Mouse (Mus musculus): ENCODE results near the gene 9330182O14Rik. TPM values are rescaled to one million over a fixed set of nuclear protein-coding genes. Genes with fewer than 3 reads are reported as not detected.
A peak's percentile ranks its signal among the peaks of the same experiment; 100 is the strongest.

Gene 9330182O14Rik
- polyA plus RNA-seq, 1 experiment from 2014 or later, result not detected

DNA sequence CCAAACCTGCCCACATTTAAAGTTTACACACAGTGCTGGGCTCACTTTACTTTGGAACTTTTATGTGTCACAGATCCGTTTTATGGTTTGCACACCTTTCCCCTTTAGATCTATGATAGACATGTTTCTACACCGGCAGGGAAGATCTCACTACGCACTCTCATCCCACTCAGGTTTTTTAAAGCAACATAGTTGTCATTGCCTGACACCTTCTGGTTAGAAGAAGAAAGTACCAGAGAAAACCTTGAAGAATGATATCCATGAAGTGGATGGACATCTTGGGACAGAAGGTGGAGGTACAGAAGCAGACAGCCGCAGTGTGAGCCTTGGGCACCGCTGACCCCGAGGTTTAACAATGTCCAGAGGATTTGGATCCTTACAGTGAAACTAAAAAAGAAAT, 23.5 kb downstream of the 9330182O14Rik start:
- Histone ChIP-seq H3K9ac (replicated peaks) (no peak overlapping the region), H3K4me2 (replicated peaks) (no peak overlapping the region), H3K36me3 (no peaks in the 10 kb centered on the region), H3K9me3 (no peaks in the 10 kb centered on the region), H3K4me1 (no peaks in the 10 kb centered on the region), H3K27ac (replicated peaks) (no peak overlapping the region), H3K27me3 (no peaks in the 10 kb centered on the region), H3K4me3 (no peak overlapping the region)
- 90% methylated on average over 6 of the region's 6 CpGs for WGBS
- no peak for ATAC-seq (replicated peaks)

DNA sequence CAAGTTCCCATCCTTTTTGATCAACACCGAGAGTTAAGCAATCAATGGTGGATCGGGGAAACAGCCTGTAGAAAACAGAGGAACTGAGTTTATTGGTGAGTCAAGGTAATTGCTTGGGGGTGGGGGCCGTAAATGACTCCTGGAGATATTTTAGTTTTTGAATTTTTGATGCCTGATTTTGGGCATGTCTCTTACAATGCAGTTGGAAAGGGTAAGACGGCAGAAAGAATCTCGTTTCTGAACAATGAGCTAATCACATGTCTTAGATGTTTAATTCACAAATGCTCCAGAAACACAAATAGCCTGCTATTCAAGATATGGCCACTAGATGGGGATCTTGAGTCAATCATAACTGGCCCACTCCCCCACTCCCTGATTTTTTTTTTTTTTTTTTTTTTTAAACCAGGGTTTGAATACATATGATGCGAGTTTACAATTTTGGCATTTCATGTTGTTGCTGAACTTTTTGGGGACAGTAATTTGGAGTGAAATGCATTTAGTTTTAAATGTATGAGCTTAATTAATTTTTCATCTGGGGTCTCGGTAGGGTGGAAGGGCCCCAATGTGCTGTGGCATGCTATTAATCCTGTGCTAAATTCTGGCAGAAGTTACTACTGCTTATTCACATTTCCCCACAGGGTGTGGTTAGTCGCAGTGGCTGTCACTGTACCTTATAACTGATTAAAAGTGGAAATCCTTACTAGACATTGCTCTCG, 32.6 kb downstream of the 9330182O14Rik start:
- no peaks in the 10 kb centered on the region for H3K27me3 ChIP-seq
- H3K9me3 ChIP-seq, result no peaks in the 10 kb centered on the region
- peak; percentile 53 for ATAC-seq (replicated peaks)
- 0 out of 2 replicates have a peak overlapping the region, but pooled peaks have one; percentile 17 for H3K27ac ChIP-seq (replicated peaks)
- peaks cover 32% of the 10 kb centered on the region for H3K4me1 ChIP-seq
- no peak overlapping the region; the same call in 1 of the 2 replicates for H3K9ac ChIP-seq (replicated peaks)
- WGBS, result 31% methylated on average over 9 of the region's 9 CpGs
- no peak overlapping the region for H3K4me3 ChIP-seq
- peak overlapping the region; percentile 25; the same call in 1 of the 2 replicates for H3K4me2 ChIP-seq (replicated peaks)
- no peaks in the 10 kb centered on the region for H3K36me3 ChIP-seq

- H3K4me2 ChIP-seq (replicated peaks), result no peak overlapping the region
- 63% methylated on average over 26 of the region's 26 CpGs for WGBS
Observed at GRCm38 (mm10) chr15:40167276-40168139, 33.3 kb downstream of the 9330182O14Rik start.

GRCm38 (mm10) chr15:40168140-40168688, 34.0 kb downstream of the 9330182O14Rik start:
- ATAC-seq (replicated peaks), result no peak
- H3K9me3 ChIP-seq, result no peaks in the 10 kb centered on the region
- no peak overlapping the region for H3K27ac ChIP-seq (replicated peaks)
- H3K4me2 ChIP-seq (replicated peaks), result no peak overlapping the region
- WGBS, result 48% methylated on average over 10 of the region's 10 CpGs
- no peaks in the 10 kb centered on the region for H3K36me3 ChIP-seq
- peaks cover 32% of the 10 kb centered on the region for H3K4me1 ChIP-seq
- H3K27me3 ChIP-seq, result no peaks in the 10 kb centered on the region
- no peak overlapping the region for H3K4me3 ChIP-seq
- H3K9ac ChIP-seq (replicated peaks), result no peak overlapping the region

More at GRCm38 (mm10) chr15:40167276-40168139, 33.3 kb downstream of the 9330182O14Rik start:
- no peaks in the 10 kb centered on the region for H3K27me3 ChIP-seq
- no peak for ATAC-seq (replicated peaks)
- no peak overlapping the region for H3K9ac ChIP-seq (replicated peaks)
- no peaks in the 10 kb centered on the region for H3K9me3 ChIP-seq
- H3K4me3 ChIP-seq, result no peak overlapping the region
- H3K27ac ChIP-seq (replicated peaks), result 0 out of 2 replicates have a peak overlapping the region, but pooled peaks have one; percentile 17
- no peaks in the 10 kb centered on the region for H3K36me3 ChIP-seq
- peaks cover 32% of the 10 kb centered on the region for H3K4me1 ChIP-seq

DNA sequence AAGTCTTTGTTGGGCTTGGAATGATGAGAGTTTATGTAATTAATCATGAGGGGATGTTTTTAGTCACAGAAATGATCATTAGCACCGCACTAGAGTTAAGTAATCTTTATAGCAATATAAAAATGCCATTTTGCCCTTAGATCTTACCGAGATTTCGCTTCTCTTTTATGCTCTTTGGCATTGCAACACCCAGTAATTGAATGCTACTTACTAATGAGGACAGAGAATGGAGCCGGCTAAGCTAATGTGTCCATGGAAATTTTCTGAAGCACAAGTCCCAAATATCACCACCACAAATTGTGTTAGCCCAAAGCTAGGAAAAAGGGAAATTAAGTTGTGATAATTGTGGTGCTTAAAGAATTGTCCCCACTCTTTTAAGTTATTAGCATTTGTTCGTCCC, 34.9 kb downstream of the 9330182O14Rik start:
- 29% methylated on average over 5 of the region's 5 CpGs for WGBS
- Histone ChIP-seq H3K9me3 (no peaks in the 10 kb centered on the region), H3K36me3 (no peaks in the 10 kb centered on the region), H3K4me3 (no peak overlapping the region), H3K27me3 (no peaks in the 10 kb centered on the region), H3K4me1 (peaks cover 32% of the 10 kb centered on the region), H3K9ac (replicated peaks) (no peak overlapping the region), H3K27ac (replicated peaks) (no peak overlapping the region), H3K4me2 (replicated peaks) (no peak overlapping the region)
- no peak for ATAC-seq (replicated peaks)

- H3K9me3 ChIP-seq, result no peaks in the 10 kb centered on the region
- ATAC-seq (replicated peaks), result peak; percentile 66
- peaks cover 32% of the 10 kb centered on the region for H3K4me1 ChIP-seq
- H3K36me3 ChIP-seq, result no peaks in the 10 kb centered on the region
- peak overlapping the region; percentile 19 for H3K4me3 ChIP-seq
- WGBS, result 21% methylated on average over 13 of the region's 13 CpGs
- H3K27me3 ChIP-seq, result no peaks in the 10 kb centered on the region
- H3K4me2 ChIP-seq (replicated peaks), result peak overlapping the region; percentile 34
- no peak overlapping the region for H3K9ac ChIP-seq (replicated peaks)
- H3K27ac ChIP-seq (replicated peaks), result no peak overlapping the region
Observed at GRCm38 (mm10) chr15:40169705-40170104, 35.5 kb downstream of the 9330182O14Rik start.

GRCm38 (mm10) chr15:40179423-40179822, 45.3 kb downstream of the 9330182O14Rik start:
- H3K36me3 ChIP-seq, result no peaks in the 10 kb centered on the region
- H3K4me1 ChIP-seq, result peaks cover 3% of the 10 kb centered on the region; the same call in 1 of the 2 replicates
- H3K9ac ChIP-seq (replicated peaks), result no peak overlapping the region
- H3K4me2 ChIP-seq (replicated peaks), result no peak overlapping the region
- no peak overlapping the region for H3K27ac ChIP-seq (replicated peaks)
- H3K27me3 ChIP-seq, result no peaks in the 10 kb centered on the region
- 8% methylated on average over 2 of the region's 2 CpGs for WGBS
- H3K9me3 ChIP-seq, result no peaks in the 10 kb centered on the region
- no peak overlapping the region for H3K4me3 ChIP-seq
- no peak for ATAC-seq (replicated peaks)

DNA sequence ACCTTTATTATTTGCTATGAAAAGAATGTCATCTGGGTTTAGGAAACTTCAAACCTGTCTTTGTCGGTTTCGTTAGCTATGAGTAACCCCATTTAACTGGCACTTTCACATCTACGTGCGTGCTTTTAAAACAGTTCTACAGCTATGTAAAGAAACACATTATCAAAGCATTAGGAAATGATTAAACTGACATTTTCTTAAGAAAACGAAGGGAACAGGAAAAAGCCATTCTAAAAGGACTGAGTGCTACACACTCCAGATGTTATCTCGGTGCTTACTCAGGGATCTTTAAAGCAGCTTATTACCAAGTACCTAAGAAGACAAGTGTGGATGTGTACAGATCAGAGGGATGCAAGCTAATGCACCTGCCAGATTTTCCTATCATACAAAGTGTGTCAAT, 52.9 kb downstream of the 9330182O14Rik start:
- Histone ChIP-seq H3K27me3 (no peaks in the 10 kb centered on the region), H3K36me3 (no peaks in the 10 kb centered on the region), H3K4me2 (replicated peaks) (no peak overlapping the region), H3K9ac (replicated peaks) (no peak overlapping the region), H3K27ac (replicated peaks) (no peak overlapping the region), H3K4me1 (no peaks in the 10 kb centered on the region), H3K4me3 (no peak overlapping the region), H3K9me3 (no peaks in the 10 kb centered on the region)
- ATAC-seq (replicated peaks), result no peak
- 78% methylated on average over 6 of the region's 6 CpGs for WGBS

Small RNA genes within 50 kb of the gene (microRNA-seq; reads per million reads assigned to microRNA genes)
- gene Gm25958, result not detected
